39 mouse cellular contexts compared by ENCODE assay signal in the genomic region with DNA sequence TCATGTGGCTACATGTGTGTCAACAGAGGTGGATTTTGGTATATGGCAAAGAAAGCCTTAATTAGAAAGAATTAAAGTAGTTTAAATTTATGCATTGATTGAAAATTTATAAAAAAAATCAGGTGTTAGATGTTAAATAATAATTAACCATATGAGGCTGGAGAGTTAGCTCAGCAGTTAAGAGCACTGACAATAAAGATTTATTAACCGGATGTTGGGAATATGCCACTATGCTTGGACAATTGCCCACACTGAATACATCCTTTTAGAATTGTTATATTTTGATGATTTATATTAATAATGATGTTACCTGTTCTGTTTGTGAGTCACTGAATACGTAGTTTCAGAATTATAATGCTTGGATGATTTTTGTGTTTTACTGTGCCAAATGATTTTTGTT. TPM values are rescaled to one million over a fixed set of nuclear protein-coding genes. Genes with fewer than 3 reads are reported as not detected.
"Had no signal": no experiment of that assay in that cellular context is flagged by ENCODE, and none has a peak within 500 bp of the region (broad histone marks: within the 10 kb centered on the region; RNA-seq: fewer than 3 reads in every experiment).

No protein-coding gene starts in this region.

- H3K27ac ChIP-seq: embryonic facial prominence, embryonic 10.5 days; embryonic facial prominence, embryonic 12.5 days; embryonic facial prominence, embryonic 13.5 days; embryonic facial prominence, embryonic 15.5 days; forebrain, embryonic 10.5 days; forebrain, embryonic 12.5 days; forebrain, embryonic 13.5 days; forebrain, embryonic 15.5 days; gastrocnemius, adult 2 months had no signal

- H3K9me3 ChIP-seq: embryonic facial prominence, embryonic 10.5 days; embryonic facial prominence, embryonic 12.5 days; embryonic facial prominence, embryonic 13.5 days; embryonic facial prominence, embryonic 15.5 days; forebrain, embryonic 10.5 days; forebrain, embryonic 12.5 days; forebrain, embryonic 13.5 days; forebrain, embryonic 15.5 days had no signal

- H3K4me3 ChIP-seq: embryonic facial prominence, embryonic 10.5 days; embryonic facial prominence, embryonic 12.5 days; embryonic facial prominence, embryonic 13.5 days; embryonic facial prominence, embryonic 15.5 days; erythroblast, embryonic 14.5 days; forebrain, embryonic 10.5 days; forebrain, embryonic 12.5 days; forebrain, embryonic 13.5 days; forebrain, embryonic 15.5 days; gastrocnemius, adult 2 months had no signal

- H3K4me2 ChIP-seq: embryonic facial prominence, embryonic 12.5 days; embryonic facial prominence, embryonic 13.5 days; embryonic facial prominence, embryonic 15.5 days; forebrain, embryonic 12.5 days; forebrain, embryonic 13.5 days; forebrain, embryonic 15.5 days had no signal

- H3K27me3 ChIP-seq: embryonic facial prominence, embryonic 12.5 days; embryonic facial prominence, embryonic 13.5 days; embryonic facial prominence, embryonic 15.5 days; forebrain, embryonic 12.5 days; forebrain, embryonic 13.5 days; forebrain, embryonic 15.5 days had no signal

- H3K36me3 ChIP-seq: embryonic facial prominence, embryonic 10.5 days; embryonic facial prominence, embryonic 12.5 days; embryonic facial prominence, embryonic 13.5 days; embryonic facial prominence, embryonic 15.5 days; forebrain, embryonic 10.5 days; forebrain, embryonic 12.5 days; forebrain, embryonic 15.5 days had no signal

- H3K9ac ChIP-seq: embryonic facial prominence, embryonic 12.5 days; embryonic facial prominence, embryonic 13.5 days; embryonic facial prominence, embryonic 15.5 days; forebrain, embryonic 12.5 days; forebrain, embryonic 13.5 days; forebrain, embryonic 15.5 days had no signal

- H3K4me1 ChIP-seq: embryonic facial prominence, embryonic 10.5 days; embryonic facial prominence, embryonic 12.5 days; embryonic facial prominence, embryonic 13.5 days; embryonic facial prominence, embryonic 15.5 days; forebrain, embryonic 10.5 days; forebrain, embryonic 12.5 days; forebrain, embryonic 13.5 days; forebrain, embryonic 15.5 days had no signal

- DNase-seq: cerebellum, adult 18-20 months; cerebellum, adult 2 months; cerebellum, adult 8-10 months; cerebellum, adult 9-10 months; cerebellum, adult 9-11 months; cerebellum, postnatal 10 days; cerebellum, postnatal 14 days; cerebellum, postnatal 25 days; cerebellum, postnatal 36 days; embryo, embryonic 11 days; gastrocnemius, adult 2 months; gastrocnemius, postnatal 10 days; gastrocnemius, postnatal 14 days; gastrocnemius, postnatal 25 days; gastrocnemius, postnatal 36 days; heart, adult 11 months; heart, adult 18-20 months had no signal

- ATAC-seq: forebrain, embryonic 13.5 days; forebrain, embryonic 14.5 days; forebrain, embryonic 15.5 days; forebrain, embryonic 16.5 days had no signal

RNA-seq across cellular contexts. Expression of a gene that starts 36.3 kb away (rescaled TPM):
- total RNA-seq: common myeloid progenitor, adult 5-6 weeks; gastrocnemius, adult 18-20 months; gastrocnemius, adult 2 months; gastrocnemius, adult 8-10 months; gastrocnemius, postnatal 10 days; gastrocnemius, postnatal 14 days; gastrocnemius, postnatal 25 days; gastrocnemius, postnatal 36 days; gastrocnemius, postnatal 4 days; granulocyte monocyte progenitor cell, adult 5-6 weeks; heart, adult 18-20 months had no signal
- polyA plus RNA-seq: cerebellum, adult 2 months; cortical plate, adult 2 months; embryonic facial prominence, embryonic 10.5 days; embryonic facial prominence, embryonic 11.5 days; embryonic facial prominence, embryonic 12.5 days; embryonic facial prominence, embryonic 13.5 days; embryonic facial prominence, embryonic 14.5 days; embryonic facial prominence, embryonic 15.5 days; erythroblast, embryonic 14.5 days; forebrain, embryonic 10.5 days; forebrain, embryonic 11.5 days; forebrain, embryonic 12.5 days; forebrain, embryonic 13.5 days; forebrain, embryonic 14.5 days; forebrain, embryonic 15.5 days; forebrain, embryonic 16.5 days; frontal cortex, adult 2 months; gonadal fat pad, adult 2 months had no signal

RNA-seq across cellular contexts. Expression of a gene that starts 55.0 kb away (rescaled TPM):
- total RNA-seq: common myeloid progenitor, adult 5-6 weeks; gastrocnemius, adult 18-20 months; gastrocnemius, adult 2 months; gastrocnemius, adult 8-10 months; gastrocnemius, postnatal 10 days; gastrocnemius, postnatal 14 days; gastrocnemius, postnatal 25 days; gastrocnemius, postnatal 36 days; gastrocnemius, postnatal 4 days; granulocyte monocyte progenitor cell, adult 5-6 weeks; heart, adult 18-20 months had no signal
- polyA plus RNA-seq: cerebellum, adult 2 months; cortical plate, adult 2 months; embryonic facial prominence, embryonic 10.5 days; embryonic facial prominence, embryonic 11.5 days; embryonic facial prominence, embryonic 12.5 days; embryonic facial prominence, embryonic 13.5 days; embryonic facial prominence, embryonic 14.5 days; embryonic facial prominence, embryonic 15.5 days; erythroblast, embryonic 14.5 days; forebrain, embryonic 10.5 days; forebrain, embryonic 11.5 days; forebrain, embryonic 12.5 days; forebrain, embryonic 13.5 days; forebrain, embryonic 16.5 days; frontal cortex, adult 2 months; gonadal fat pad, adult 2 months had no signal
